Mouse (Mus musculus) G1E (cell line): ENCODE measurements around the gene Pald1. TPM values are rescaled to one million over a fixed set of nuclear protein-coding genes. Genes with fewer than 3 reads are reported as not detected.

Source experiments
- ATAC-seq: 2 replicates; pipeline ENCODE4 v1.8.0; 2016; ENCODE audit warnings: mild to moderate bottlenecking; ENCODE audit not compliant: insufficient number of reproducible peaks, poor library complexity, low FRiP score, severe bottlenecking; ENCODE audit errors: extremely low read depth
- DNase-seq: peaks from one replicate; pipeline ENCODE4 v3.0.0; 2012; ENCODE audit warnings: low spot score
- H3K27me3 ChIP-seq: 2 replicates; pipeline ENCODE4 v1.6.1; 2012; ENCODE audit warnings: mild to moderate bottlenecking, low read length, inconsistent platforms; ENCODE audit not compliant: insufficient read depth
- H3K36me3 ChIP-seq: replicated peaks from 2 replicates; pipeline ENCODE3; 2012; ENCODE audit warnings: mild to moderate bottlenecking, inconsistent platforms
- H3K4me1 ChIP-seq: 2 replicates; pipeline ENCODE4 v1.6.1; 2012; ENCODE audit warnings: low read depth, low read length, inconsistent platforms, mixed read lengths; ENCODE audit not compliant: insufficient read depth
- H3K4me3 ChIP-seq: 2 replicates; pipeline ENCODE4 v1.5.1; 2012; ENCODE audit warnings: low read depth, mild to moderate bottlenecking, inconsistent platforms, low read length, moderate library complexity, mixed read lengths
- H3K9me3 ChIP-seq: replicated peaks from 2 replicates; pipeline ENCODE4 v1.6.1; 2012; ENCODE audit warnings: inconsistent platforms
- CTCF ChIP-seq: IDR thresholded peaks from 2 replicates; pipeline ENCODE4 v1.5.1; 2012; ENCODE audit warnings: low read depth, low read length, inconsistent platforms, mixed read lengths
- GATA1 ChIP-seq: IDR thresholded peaks from 2 replicates; pipeline ENCODE4 v1.6.1; 2012; ENCODE audit warnings: borderline replicate concordance, low read length, inconsistent platforms, mixed read lengths
- GATA2 ChIP-seq: IDR thresholded peaks from 2 replicates; pipeline ENCODE4 v1.6.1; 2012; ENCODE audit warnings: low read depth, low read length, inconsistent platforms, borderline replicate concordance
- POLR2AphosphoS5 ChIP-seq: IDR thresholded peaks from 2 replicates; pipeline ENCODE4 v1.6.1; 2012; ENCODE audit warnings: low read depth, low read length, inconsistent platforms; ENCODE audit not compliant: insufficient replicate concordance
- TAL1 ChIP-seq: conservative IDR thresholded peaks from 2 replicates; pipeline ENCODE4 v1.6.1; 2012; ENCODE audit warnings: low read depth, low read length, inconsistent platforms, mixed read lengths
- polyA plus RNA-seq: library from polyadenylated mRNA; stranded (reverse); fragments of >175 nt; gene quantifications from 2 replicates; pipeline ENCODE4 v1.2.3, GENCODE M21; 2012
- total RNA-seq, 2 experiments: library from RNA; stranded (forward) in 1 of 2; stranded (reverse) in 1 of 2; fragments of 200-1000 nt in 1 of 2; fragments of >200 nt in 1 of 2; fragmentation: Nextera tagmentation in 1 of 2; gene quantifications; 2 replicates each; pipeline ENCODE4 v1.2.3; 2014 to 2017

Pald1 gene
- total and polyA plus RNA-seq, 3 experiments: 0.03 TPM; not detected in 2

DNA sequence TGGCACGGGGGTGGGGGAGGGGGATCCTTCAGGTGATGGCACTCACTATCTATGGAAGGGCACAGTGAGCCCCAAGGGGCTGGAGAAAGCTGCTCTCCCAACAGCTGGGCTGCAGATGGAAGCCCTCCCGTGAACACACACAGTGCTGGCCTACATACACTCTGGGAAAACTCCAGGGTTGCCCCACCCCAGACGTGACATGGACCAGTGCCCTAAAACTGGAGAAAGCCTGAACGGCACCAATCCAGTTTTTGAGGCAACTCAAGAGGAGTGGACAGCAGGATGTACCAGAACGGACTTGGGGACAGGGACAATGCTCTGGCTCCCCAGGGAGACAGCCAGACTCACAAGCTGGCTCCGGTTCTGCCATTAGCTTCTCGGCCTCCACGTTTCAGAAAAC, 58.6 kb downstream of the Pald1 start:
- Histone ChIP-seq H3K9me3 (peaks cover 22% of the 10 kb centered on the region), H3K4me3 (no peak overlapping the region), H3K27me3 (no peaks in the 10 kb centered on the region), H3K4me1 (no peaks in the 10 kb centered on the region), H3K36me3 (no peaks in the 10 kb centered on the region)
- TF ChIP-seq CTCF (no peak), TAL1 (no peak), GATA1 (no peak), POLR2AphosphoS5 (no peak)
- ATAC-seq (no peak), DNase-seq (no peak)

GRCm38 (mm10) chr10:61318527-61318926, 64.8 kb downstream of the Pald1 start:
- DNase-seq (no peak), ATAC-seq (no peak)
- no peaks in the 10 kb centered on the region for H3K4me1 ChIP-seq
- peaks cover 18% of the 10 kb centered on the region for H3K9me3 ChIP-seq
- no peak overlapping the region for H3K4me3 ChIP-seq
- H3K36me3 ChIP-seq: no peaks in the 10 kb centered on the region
- H3K27me3 ChIP-seq: no peaks in the 10 kb centered on the region
- TF ChIP-seq CTCF (no peak), TAL1 (no peak), GATA2 (no peak), GATA1 (no peak), POLR2AphosphoS5 (no peak)

DNA sequence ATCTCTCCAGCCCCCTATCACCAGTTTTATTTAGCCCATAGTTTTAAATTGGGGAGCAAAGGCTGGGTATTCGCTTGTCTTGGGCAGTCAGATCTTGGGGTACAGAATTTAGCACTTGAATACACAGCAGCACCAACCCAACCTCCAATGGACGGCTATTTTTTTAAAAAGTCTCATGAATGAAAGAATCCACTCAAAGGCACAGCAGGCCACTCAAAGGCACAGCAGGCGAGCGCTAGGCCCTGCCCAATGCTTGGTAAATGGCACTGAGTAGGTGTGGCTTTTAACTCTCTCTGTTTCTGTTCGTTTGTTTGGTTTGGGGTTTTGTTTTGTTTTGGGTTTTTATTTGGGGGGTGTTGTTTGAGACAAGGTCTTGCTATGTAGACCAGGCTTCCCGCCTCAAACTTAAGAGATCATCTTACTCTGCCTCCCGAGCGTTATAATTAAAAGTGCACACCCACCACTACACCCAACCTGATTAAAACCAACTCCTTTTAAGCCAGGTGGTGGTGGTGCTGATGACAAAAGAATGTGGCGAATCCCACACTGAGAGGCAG, 67.9 kb downstream of the Pald1 start:
- Histone ChIP-seq H3K4me3 (no peak overlapping the region), H3K4me1 (no peaks in the 10 kb centered on the region), H3K27me3 (no peaks in the 10 kb centered on the region), H3K36me3 (no peaks in the 10 kb centered on the region), H3K9me3 (peaks cover 4% of the 10 kb centered on the region; the same call in 1 of the 2 replicates)
- ATAC-seq (no peak), DNase-seq (no peak)
- TF ChIP-seq GATA2 (no peak), TAL1 (no peak), GATA1 (no peak), CTCF (no peak), POLR2AphosphoS5 (no peak)

GRCm38 (mm10) chr10:61313750-61314149, 69.6 kb downstream of the Pald1 start:
- no peaks in the 10 kb centered on the region for H3K4me1 ChIP-seq
- no peaks in the 10 kb centered on the region for H3K36me3 ChIP-seq
- ATAC-seq: no peak
- H3K4me3 ChIP-seq: no peak overlapping the region
- TF ChIP-seq GATA2 (no peak), CTCF (no peak), TAL1 (no peak), POLR2AphosphoS5 (no peak), GATA1 (no peak)
- H3K27me3 ChIP-seq: no peaks in the 10 kb centered on the region
- 0 out of 2 replicates have a peak, but pooled peaks cover 6% of the 10 kb centered on the region for H3K9me3 ChIP-seq
- no peak for DNase-seq

- no peak for DNase-seq
- TF ChIP-seq CTCF (no peak), GATA2 (no peak), TAL1 (no peak), POLR2AphosphoS5 (no peak), GATA1 (no peak)
- no peaks in the 10 kb centered on the region for H3K27me3 ChIP-seq
- no peaks in the 10 kb centered on the region for H3K36me3 ChIP-seq
- peaks cover 11% of the 10 kb centered on the region; the same call in 1 of the 2 replicates for H3K9me3 ChIP-seq
- ATAC-seq: no peak
- H3K4me3 ChIP-seq: no peak overlapping the region
- H3K4me1 ChIP-seq: no peaks in the 10 kb centered on the region
These were observed 70.6 kb downstream of the Pald1 start for GRCm38 (mm10) chr10:61312754-61313153.

DNA sequence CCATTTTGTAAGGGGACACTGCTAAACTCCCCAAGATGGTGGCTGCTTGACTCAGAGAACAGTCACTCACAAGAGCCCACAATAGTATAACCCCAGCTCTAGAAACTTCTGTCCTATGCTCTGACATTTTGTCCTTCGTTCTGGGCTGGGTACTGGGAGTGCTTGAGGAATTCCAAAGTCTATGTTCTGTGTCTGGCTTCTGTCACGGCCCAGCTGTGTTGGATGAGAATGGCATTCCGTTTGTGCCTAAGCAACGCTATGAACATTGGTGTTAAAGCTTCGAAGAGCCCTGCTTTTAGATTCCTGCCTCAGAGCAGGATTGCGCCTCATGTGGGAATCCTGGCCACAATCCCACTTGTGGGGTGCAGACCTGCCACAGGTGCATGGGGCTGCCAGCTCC, 71.2 kb downstream of the Pald1 start:
- Histone ChIP-seq H3K9me3 (peaks cover 12% of the 10 kb centered on the region; the same call in 1 of the 2 replicates), H3K36me3 (no peaks in the 10 kb centered on the region), H3K4me3 (no peak overlapping the region), H3K4me1 (no peaks in the 10 kb centered on the region), H3K27me3 (no peaks in the 10 kb centered on the region)
- DNase-seq: no peak
- TF ChIP-seq GATA2: no peak
- TF ChIP-seq GATA1: no peak
- TF ChIP-seq TAL1: no peak
- no peak for TF ChIP-seq CTCF
- TF ChIP-seq POLR2AphosphoS5: no peak
- ATAC-seq: no peak
